Mouse (Mus musculus): ENCODE data around the gene Pnliprp1.

GRCm38 (mm10) chr19:58717925-58718324 is 10.8 kb upstream of the Pnliprp1 start:
- TF ChIP-seq CTCF (IDR thresholded peaks at IDR 0.05; ENCODE audit: insufficient read depth, low read depth, low read length) = no peak
- TF ChIP-seq POLR2A (IDR thresholded peaks at IDR 0.05; ENCODE audit: insufficient read depth, low read depth, low read length) = no peak
